Mouse (Mus musculus): ENCODE measurements around the gene Scaf11. TPM values are rescaled to one million over a fixed set of nuclear protein-coding genes. Genes with fewer than 3 reads are reported as not detected.

The Scaf11 gene
- total RNA-seq, 2 experiments from 2014 or later, result 40.8 to 43.0 TPM

GRCm38 (mm10) chr15:96418161-96418560 lies 42.5 kb downstream of the Scaf11 start:
- intact Hi-C loops (cut with DNase I), result no loop called here

GRCm38 (mm10) chr15:96408717-96409121 lies 51.9 kb downstream of the Scaf11 start:
- no peak for DNase-seq (ENCODE audit: extremely low spot score in 1 of 2, low spot score in 2 of 2)

More at GRCm38 (mm10) chr15:96418161-96418560, 42.5 kb downstream of the Scaf11 start:
- DNase-seq (ENCODE audit: extremely low spot score in 1 of 2, low spot score in 2 of 2), result no peak

GRCm38 (mm10) chr15:96407151-96407550 lies 53.5 kb downstream of the Scaf11 start:
- no peak for DNase-seq (ENCODE audit: extremely low spot score in 1 of 2, low spot score in 2 of 2)
- intact Hi-C loops (cut with DNase I), result no loop called here

More at GRCm38 (mm10) chr15:96408717-96409121, 51.9 kb downstream of the Scaf11 start:
- intact Hi-C loops (cut with DNase I), result no loop called here

- intact Hi-C loops (cut with DNase I), result no loop called here
- no peak for DNase-seq (ENCODE audit: extremely low spot score in 1 of 2, low spot score in 2 of 2)
Measured at GRCm38 (mm10) chr15:96406253-96406652, 54.4 kb downstream of the Scaf11 start.

GRCm38 (mm10) chr15:96405548-96405947 lies 55.1 kb downstream of the Scaf11 start:
- DNase-seq (ENCODE audit: extremely low spot score in 1 of 2, low spot score in 2 of 2), result no peak
- intact Hi-C loops (cut with DNase I), result no loop called here

- intact Hi-C loops (cut with DNase I), result no loop called here
- DNase-seq (ENCODE audit: extremely low spot score in 1 of 2, low spot score in 2 of 2), result peak in 1 of 2 experiments; percentile 24
Measured at GRCm38 (mm10) chr15:96398333-96398732, 62.3 kb downstream of the Scaf11 start.

- intact Hi-C loops (cut with DNase I), result no loop called here
- DNase-seq (ENCODE audit: extremely low spot score in 1 of 2, low spot score in 2 of 2), result no peak
Measured at GRCm38 (mm10) chr15:96396641-96397344, 63.9 kb downstream of the Scaf11 start.

- intact Hi-C loops (cut with DNase I), result no loop called here
- DNase-seq (ENCODE audit: extremely low spot score in 1 of 2, low spot score in 2 of 2), result no peak
Measured at GRCm38 (mm10) chr15:96395071-96395470, 65.6 kb downstream of the Scaf11 start.

GRCm38 (mm10) chr15:96392878-96393277 lies 67.8 kb downstream of the Scaf11 start:
- DNase-seq (ENCODE audit: extremely low spot score in 1 of 2, low spot score in 2 of 2), result no peak
- intact Hi-C loops (cut with DNase I), result no loop called here

- intact Hi-C loops (cut with DNase I), result no loop called here
- DNase-seq (ENCODE audit: extremely low spot score in 1 of 2, low spot score in 2 of 2), result no peak
Measured at GRCm38 (mm10) chr15:96388565-96388964, 72.1 kb downstream of the Scaf11 start.

GRCm38 (mm10) chr15:96382223-96382622 lies 78.4 kb downstream of the Scaf11 start:
- intact Hi-C loops (cut with DNase I), result no loop called here
- no peak for DNase-seq (ENCODE audit: extremely low spot score in 1 of 2, low spot score in 2 of 2)

GRCm38 (mm10) chr15:96377701-96378100 lies 82.9 kb downstream of the Scaf11 start:
- no peak for DNase-seq (ENCODE audit: extremely low spot score in 1 of 2, low spot score in 2 of 2)
- intact Hi-C loops (cut with DNase I), result no loop called here

GRCm38 (mm10) chr15:96377263-96377662 lies 83.4 kb downstream of the Scaf11 start:
- DNase-seq (ENCODE audit: extremely low spot score in 1 of 2, low spot score in 2 of 2), result peak in 1 of 2 experiments; percentile 37
- intact Hi-C loops (cut with DNase I), result no loop called here

- DNase-seq (ENCODE audit: extremely low spot score in 1 of 2, low spot score in 2 of 2), result no peak
Measured at GRCm38 (mm10) chr15:96376214-96376613, 84.4 kb downstream of the Scaf11 start.

GRCm38 (mm10) chr15:96373161-96373560 lies 87.5 kb downstream of the Scaf11 start:
- DNase-seq (ENCODE audit: extremely low spot score in 1 of 2, low spot score in 2 of 2), result no peak
- intact Hi-C loops (cut with DNase I), result no loop called here

More at GRCm38 (mm10) chr15:96376214-96376613, 84.4 kb downstream of the Scaf11 start:
- intact Hi-C loops (cut with DNase I), result no loop called here

GRCm38 (mm10) chr15:96372628-96373027 lies 88.0 kb downstream of the Scaf11 start:
- DNase-seq (ENCODE audit: extremely low spot score in 1 of 2, low spot score in 2 of 2), result no peak
- intact Hi-C loops (cut with DNase I), result no loop called here

- intact Hi-C loops (cut with DNase I), result no loop called here
- DNase-seq (ENCODE audit: extremely low spot score in 1 of 2, low spot score in 2 of 2), result no peak
Measured at GRCm38 (mm10) chr15:96371311-96371710, 89.3 kb downstream of the Scaf11 start.

GRCm38 (mm10) chr15:96366176-96366963 lies 94.3 kb downstream of the Scaf11 start:
- intact Hi-C loops (cut with DNase I), result no loop called here
- no peak for DNase-seq (ENCODE audit: extremely low spot score in 1 of 2, low spot score in 2 of 2)

- no peak for DNase-seq (ENCODE audit: extremely low spot score in 1 of 2, low spot score in 2 of 2)
- intact Hi-C loops (cut with DNase I), result no loop called here
Measured at GRCm38 (mm10) chr15:96365351-96365750, 95.3 kb downstream of the Scaf11 start.

All from left cerebral cortex, postnatal 10 days (tissue).